In genomic region chr4:58050276-58050675, GRCm38 (mm10) we compare ENCODE assay signal across 24 mouse cellular contexts. TPM values are rescaled to one million over a fixed set of nuclear protein-coding genes. Genes with fewer than 3 reads are reported as not detected.
A peak's percentile ranks its signal among the peaks of the same experiment; 100 is the strongest.
DNase-seq lines count a peak whose midpoint lies in the region; ATAC-seq and TF ChIP-seq lines count a peak whose summit lies in the region.
"Had no signal": no experiment of that assay in that cellular context is flagged by ENCODE, and none has a peak within 500 bp of the region (broad histone marks: within the 10 kb centered on the region; RNA-seq: fewer than 3 reads in every experiment).

No protein-coding gene starts in this region.

- no peak overlapping the region for H3K9ac ChIP-seq in intestine, embryonic 15.5 days
- no peak overlapping the region for H3K9ac ChIP-seq in intestine, postnatal 0 days (ENCODE audit: low read depth, low read length)
- H3K9ac ChIP-seq in midbrain, postnatal 0 days (replicated peaks; ENCODE audit: low read length, poor library complexity, severe bottlenecking): no peak overlapping the region
- H3K9ac ChIP-seq: embryonic facial prominence, embryonic 13.5 days; forebrain, embryonic 12.5 days; heart, embryonic 13.5 days; hindbrain, embryonic 13.5 days had no signal

- no peaks in the 10 kb centered on the region for H3K36me3 ChIP-seq in intestine, embryonic 15.5 days
- peaks cover 3% of the 10 kb centered on the region; the same call in 1 of the 2 replicates for H3K36me3 ChIP-seq in intestine, postnatal 0 days (ENCODE audit: control insufficient read depth, insufficient read depth)
- H3K36me3 ChIP-seq in midbrain, postnatal 0 days (ENCODE audit: insufficient read depth, low read length): no peaks in the 10 kb centered on the region
- H3K36me3 ChIP-seq: forebrain, embryonic 12.5 days; G1E; heart, embryonic 13.5 days; hindbrain, embryonic 13.5 days had no signal

- H3K4me3 ChIP-seq in intestine, embryonic 15.5 days (replicated peaks): no peak overlapping the region
- no peak overlapping the region for H3K4me3 ChIP-seq in intestine, postnatal 0 days (ENCODE audit: low read depth, low read length)
- no peak overlapping the region for H3K4me3 ChIP-seq in midbrain, postnatal 0 days (ENCODE audit: low read depth, low read length)
- H3K4me3 ChIP-seq: embryonic facial prominence, embryonic 13.5 days; forebrain, embryonic 12.5 days; heart, embryonic 13.5 days; hindbrain, embryonic 13.5 days had no signal

- WGBS in intestine, embryonic 15.5 days: 65% methylated on average over 8 of the region's 8 CpGs
- WGBS in intestine, postnatal 0 days: 55% methylated on average over 8 of the region's 8 CpGs
- WGBS in midbrain, postnatal 0 days: 56% methylated on average over 8 of the region's 8 CpGs

- no peak for TF ChIP-seq CTCF in intestine, postnatal 0 days (IDR thresholded peaks at IDR 0.05; ENCODE audit: low read depth)
- TF ChIP-seq CTCF in midbrain, postnatal 0 days (IDR thresholded peaks at IDR 0.05): no peak

- DNase-seq in 416B (ENCODE audit: low read depth): peak; percentile 36
- DNase-seq in midbrain, postnatal 0 days (ENCODE audit: low spot score): no peak
- DNase-seq in layer of hippocampus, adult 11-12 months (ENCODE audit: low spot score): no peak
- DNase-seq: adrenal gland, adult 8-10 months; cerebellum, adult 11 months; cerebellum, adult 8-10 months; cerebellum, postnatal 25 days; gastrocnemius, postnatal 14 days; heart, postnatal 36 days had no signal

- H3K4me1 ChIP-seq in intestine, embryonic 15.5 days (replicated peaks): no peaks in the 10 kb centered on the region
- no peaks in the 10 kb centered on the region for H3K4me1 ChIP-seq in intestine, postnatal 0 days (replicated peaks; ENCODE audit: control insufficient read depth, insufficient read depth, low read length)
- peaks cover 6% of the 10 kb centered on the region; the same call in 1 of the 2 replicates for H3K4me1 ChIP-seq in midbrain, postnatal 0 days (ENCODE audit: insufficient read depth, low read length)
- H3K4me1 ChIP-seq: embryonic facial prominence, embryonic 13.5 days; forebrain, embryonic 12.5 days; heart, embryonic 13.5 days; hindbrain, embryonic 13.5 days had no signal

- no peak overlapping the region for H3K4me2 ChIP-seq in intestine, embryonic 15.5 days (replicated peaks)
- no peak overlapping the region for H3K4me2 ChIP-seq in intestine, postnatal 0 days (replicated peaks; ENCODE audit: low read depth)
- no peak overlapping the region for H3K4me2 ChIP-seq in midbrain, postnatal 0 days (ENCODE audit: low read depth, low read length, poor library complexity, severe bottlenecking)
- H3K4me2 ChIP-seq: embryonic facial prominence, embryonic 13.5 days; forebrain, embryonic 12.5 days; heart, embryonic 13.5 days; hindbrain, embryonic 13.5 days had no signal

- H3K27ac ChIP-seq in intestine, embryonic 15.5 days: no peak overlapping the region
- no peak overlapping the region for H3K27ac ChIP-seq in intestine, postnatal 0 days (ENCODE audit: low read depth, low read length)
- no peak overlapping the region; the same call in 1 of the 2 replicates for H3K27ac ChIP-seq in midbrain, postnatal 0 days (ENCODE audit: low read depth, low read length)
- H3K27ac ChIP-seq: embryonic facial prominence, embryonic 13.5 days; forebrain, embryonic 12.5 days; heart, embryonic 13.5 days; hindbrain, embryonic 13.5 days had no signal

- 0 out of 2 replicates have a peak, but pooled peaks have one; percentile 28 for ATAC-seq in intestine, embryonic 15.5 days
- no peak for ATAC-seq in intestine, postnatal 0 days
- peak; percentile 70 for ATAC-seq in common myeloid progenitor, adult 5-6 weeks (replicated peaks; ENCODE audit: low read depth, poor library complexity, severe bottlenecking)
- peak; percentile 53; the same call in 1 of the 2 replicates for ATAC-seq in midbrain, postnatal 0 days (ENCODE audit: low FRiP score)
- ATAC-seq: forebrain, embryonic 16.5 days had no signal

- no peaks in the 10 kb centered on the region for H3K9me3 ChIP-seq in intestine, embryonic 15.5 days
- no peaks in the 10 kb centered on the region for H3K9me3 ChIP-seq in intestine, postnatal 0 days (ENCODE audit: control insufficient read depth)
- no peaks in the 10 kb centered on the region for H3K9me3 ChIP-seq in midbrain, postnatal 0 days (ENCODE audit: low read length)
- H3K9me3 ChIP-seq: embryonic facial prominence, embryonic 13.5 days; forebrain, embryonic 12.5 days; heart, embryonic 13.5 days; hindbrain, embryonic 13.5 days had no signal

- H3K27me3 ChIP-seq in intestine, embryonic 15.5 days (replicated peaks): no peaks in the 10 kb centered on the region
- no peaks in the 10 kb centered on the region for H3K27me3 ChIP-seq in intestine, postnatal 0 days (replicated peaks; ENCODE audit: control insufficient read depth, insufficient read depth, low read length)
- H3K27me3 ChIP-seq in midbrain, postnatal 0 days (ENCODE audit: insufficient read depth, low read length): no peaks in the 10 kb centered on the region
- H3K27me3 ChIP-seq: embryonic facial prominence, embryonic 13.5 days; forebrain, embryonic 12.5 days; heart, embryonic 13.5 days; hindbrain, embryonic 13.5 days had no signal

RNA-seq across cellular contexts. Expression of gene Txndc8, which starts 41.4 kb away (rescaled TPM):
- polyA plus RNA-seq in intestine, embryonic 15.5 days (2015; fragmentation: Nextera tagmentation; extraction: Ambion mirVana): not detected in 2 replicates
- not detected in 2 replicates for polyA plus RNA-seq in intestine, postnatal 0 days (2015; fragmentation: Nextera tagmentation; extraction: Ambion mirVana)
- total RNA-seq in common myeloid progenitor, adult 5-6 weeks (2017): not detected in 2 replicates
- not detected in 2 replicates for total RNA-seq in midbrain, postnatal 0 days (2014; rRNA removed)
- polyA plus RNA-seq in midbrain, postnatal 0 days (2015; fragmentation: Nextera tagmentation; extraction: Ambion mirVana): not detected in 2 replicates
- total RNA-seq: adrenal gland, adult 8-10 months; adrenal gland, postnatal 4 days; G1E; gastrocnemius, postnatal 14 days; heart, adult 8-10 months; heart, postnatal 36 days had no signal
- polyA plus RNA-seq: brain, embryonic 14.5 days; CD4-positive, CD25-positive, alpha-beta regulatory T cell, adult 4 months; embryonic facial prominence, embryonic 13.5 days; forebrain, embryonic 12.5 days; forebrain, embryonic 16.5 days; frontal cortex, adult 2 months; G1E; heart, embryonic 13.5 days; heart, postnatal 0 days; hindbrain, embryonic 13.5 days had no signal
